Mouse (Mus musculus) forebrain, embryonic 10.5 days (tissue): ENCODE measurements at regions not wholly inside any gene's neighbourhood (a gene's known extent, or its start where the extent isn't known, plus 50 kb on each side); places are given as distances from the start of the nearest gene placed in this dataset.

ENCODE experiments used
- DNase-seq: peaks from one replicate; pipeline ENCODE4 v3.0.0-alpha.2; 2017; ENCODE audit warnings: low spot score; ENCODE audit errors: extremely low spot score
- H3K27ac ChIP-seq: fragments of 300-500 bp; sonication (generic); 2 replicates; pipeline ENCODE4 v1.5.1; 2016; ENCODE audit warnings: mild to moderate bottlenecking
- H3K27me3 ChIP-seq: fragments of 300-500 bp; sonication (generic); 2 replicates; pipeline ENCODE4 v1.6.1; 2016; ENCODE audit warnings: mild to moderate bottlenecking; ENCODE audit not compliant: poor library complexity, severe bottlenecking
- H3K36me3 ChIP-seq: fragments of 300-500 bp; sonication (generic); replicated peaks from 2 replicates; pipeline ENCODE4 v1.6.1; 2016; ENCODE audit warnings: mild to moderate bottlenecking, moderate library complexity
- H3K4me1 ChIP-seq: fragments of 300-500 bp; sonication (generic); 2 replicates; pipeline ENCODE4 v1.6.1; 2016
- H3K4me3 ChIP-seq: fragments of 300-500 bp; sonication (generic); 2 replicates; pipeline ENCODE4 v1.5.1; 2016; ENCODE audit warnings: mild to moderate bottlenecking, moderate library complexity
- H3K9me3 ChIP-seq: fragments of 300-500 bp; sonication (generic); 2 replicates; pipeline ENCODE4 v1.6.1; 2016; ENCODE audit warnings: mild to moderate bottlenecking, moderate library complexity
- WGBS: fragments of 180-500 bp; shearing (Covaris S2); methylation state at CpG from one replicate; pipeline ENCODE4 v1.1.7; 2016; 5-methylcytosine and 5-hydroxymethylcytosine counted together

GRCm38 (mm10) chr2:72752624-72753176, 227.5 kb downstream of the Sp3 start:
- DNase-seq: no peak
- Histone ChIP-seq H3K9me3 (no peaks in the 10 kb centered on the region), H3K27me3 (no peaks in the 10 kb centered on the region), H3K36me3 (no peaks in the 10 kb centered on the region), H3K4me1 (no peaks in the 10 kb centered on the region), H3K27ac (no peak overlapping the region), H3K4me3 (no peak overlapping the region)
- WGBS: 85% methylated on average over 4 of the region's 4 CpGs

- DNase-seq: no peak
- H3K27me3 ChIP-seq: no peaks in the 10 kb centered on the region
- H3K36me3 ChIP-seq: no peaks in the 10 kb centered on the region
- H3K4me1 ChIP-seq: no peaks in the 10 kb centered on the region
- no peak overlapping the region for H3K27ac ChIP-seq
- WGBS: 92% methylated on average over 16 of the region's 16 CpGs
- H3K9me3 ChIP-seq: no peaks in the 10 kb centered on the region
- no peak overlapping the region for H3K4me3 ChIP-seq
These were observed 226.2 kb downstream of the Sp3 start for GRCm38 (mm10) chr2:72753788-72754713.

- no peaks in the 10 kb centered on the region for H3K4me1 ChIP-seq
- H3K9me3 ChIP-seq: no peaks in the 10 kb centered on the region; the same call in 1 of the 2 replicates
- no peak for DNase-seq
- no peak overlapping the region for H3K4me3 ChIP-seq
- WGBS: 90% methylated on average over 5 of the region's 5 CpGs
- no peaks in the 10 kb centered on the region for H3K27me3 ChIP-seq
- no peak overlapping the region for H3K27ac ChIP-seq
- H3K36me3 ChIP-seq: no peaks in the 10 kb centered on the region
These were observed 216.8 kb downstream of the Sp3 start for GRCm38 (mm10) chr2:72763454-72763853.

- no peaks in the 10 kb centered on the region for H3K27me3 ChIP-seq
- no peaks in the 10 kb centered on the region for H3K4me1 ChIP-seq
- H3K27ac ChIP-seq: no peak overlapping the region
- H3K36me3 ChIP-seq: no peaks in the 10 kb centered on the region
- H3K9me3 ChIP-seq: no peaks in the 10 kb centered on the region
- H3K4me3 ChIP-seq: no peak overlapping the region
- WGBS: 87% methylated on average over 11 of the region's 11 CpGs
- no peak for DNase-seq
These were observed 211.1 kb downstream of the Sp3 start for GRCm38 (mm10) chr2:72769030-72769630.

- H3K27ac ChIP-seq: no peak overlapping the region
- no peak for DNase-seq
- H3K36me3 ChIP-seq: no peaks in the 10 kb centered on the region
- H3K4me3 ChIP-seq: no peak overlapping the region
- 82% methylated on average over 4 of the region's 4 CpGs for WGBS
- H3K4me1 ChIP-seq: peaks cover 6% of the 10 kb centered on the region
- no peaks in the 10 kb centered on the region for H3K9me3 ChIP-seq
- no peaks in the 10 kb centered on the region for H3K27me3 ChIP-seq
These were observed 206.8 kb downstream of the Sp3 start for GRCm38 (mm10) chr2:72773401-72773800.

GRCm38 (mm10) chr2:72777330-72777729, 202.9 kb downstream of the Sp3 start:
- no peak for DNase-seq
- H3K9me3 ChIP-seq: no peaks in the 10 kb centered on the region
- H3K4me3 ChIP-seq: no peak overlapping the region
- H3K4me1 ChIP-seq: peaks cover 9% of the 10 kb centered on the region
- 54% methylated on average over 3 of the region's 3 CpGs for WGBS
- H3K27me3 ChIP-seq: no peaks in the 10 kb centered on the region
- H3K36me3 ChIP-seq: no peaks in the 10 kb centered on the region
- H3K27ac ChIP-seq: no peak overlapping the region

GRCm38 (mm10) chr2:72777806-72778510, 202.3 kb downstream of the Sp3 start:
- 88% methylated on average over 8 of the region's 8 CpGs for WGBS
- no peak overlapping the region for H3K27ac ChIP-seq
- H3K4me1 ChIP-seq: peaks cover 9% of the 10 kb centered on the region
- no peaks in the 10 kb centered on the region for H3K36me3 ChIP-seq
- DNase-seq: no peak
- H3K27me3 ChIP-seq: no peaks in the 10 kb centered on the region
- H3K9me3 ChIP-seq: no peaks in the 10 kb centered on the region
- no peak overlapping the region for H3K4me3 ChIP-seq

GRCm38 (mm10) chr2:72779268-72780163, 200.7 kb downstream of the Sp3 start:
- no peak overlapping the region for H3K27ac ChIP-seq
- no peaks in the 10 kb centered on the region for H3K36me3 ChIP-seq
- peaks cover 9% of the 10 kb centered on the region for H3K4me1 ChIP-seq
- 88% methylated on average over 7 of the region's 7 CpGs for WGBS
- no peak for DNase-seq
- no peaks in the 10 kb centered on the region for H3K9me3 ChIP-seq
- H3K27me3 ChIP-seq: no peaks in the 10 kb centered on the region
- H3K4me3 ChIP-seq: no peak overlapping the region

- WGBS: 84% methylated on average over 15 of the region's 15 CpGs
- Histone ChIP-seq H3K27ac (no peak overlapping the region), H3K4me3 (no peak overlapping the region), H3K36me3 (no peaks in the 10 kb centered on the region), H3K4me1 (peaks cover 18% of the 10 kb centered on the region), H3K27me3 (no peaks in the 10 kb centered on the region), H3K9me3 (no peaks in the 10 kb centered on the region)
- DNase-seq: no peak
These were observed 198.6 kb downstream of the Sp3 start for GRCm38 (mm10) chr2:72781369-72782275.

- 81% methylated on average over 7 of the region's 7 CpGs for WGBS
- DNase-seq: no peak
- H3K4me1 ChIP-seq: peaks cover 18% of the 10 kb centered on the region
These were observed 197.9 kb downstream of the Sp3 start for GRCm38 (mm10) chr2:72782355-72782754.

GRCm38 (mm10) chr2:72785365-72786043, 194.7 kb downstream of the Sp3 start:
- Histone ChIP-seq H3K27me3 (no peaks in the 10 kb centered on the region), H3K9me3 (no peaks in the 10 kb centered on the region), H3K36me3 (no peaks in the 10 kb centered on the region), H3K27ac (no peak overlapping the region), H3K4me3 (no peak overlapping the region), H3K4me1 (peaks cover 12% of the 10 kb centered on the region)
- no peak for DNase-seq
- WGBS: 88% methylated on average over 8 of the region's 8 CpGs

More at GRCm38 (mm10) chr2:72782355-72782754, 197.9 kb downstream of the Sp3 start:
- Histone ChIP-seq H3K4me3 (no peak overlapping the region), H3K9me3 (no peaks in the 10 kb centered on the region), H3K27me3 (no peaks in the 10 kb centered on the region), H3K27ac (no peak overlapping the region), H3K36me3 (no peaks in the 10 kb centered on the region)
